Mouse (Mus musculus) heart, embryonic 12.5 days (tissue): ENCODE measurements around the gene Atg7. TPM values are rescaled to one million over a fixed set of nuclear protein-coding genes. Genes with fewer than 3 reads are reported as not detected.
A peak's percentile ranks its signal among the peaks of the same experiment; 100 is the strongest.

ENCODE experiments used
- ATAC-seq: fragments of 200-750 bp; cut with Nextera tagmentation; 2 replicates; pipeline ENCODE4 v1.8.0; 2017; ENCODE audit warnings: moderate TSS enrichment, moderate library complexity; ENCODE audit not compliant: insufficient number of reproducible peaks, low FRiP score
- H3K27ac ChIP-seq: fragments of 300-500 bp; sonication (generic); 2 replicates; pipeline ENCODE4 v1.5.1; 2016; ENCODE audit warnings: mild to moderate bottlenecking, moderate library complexity; ENCODE audit not compliant: poor library complexity, severe bottlenecking
- H3K27me3 ChIP-seq: fragments of 300-500 bp; sonication (generic); replicated peaks from 2 replicates; pipeline ENCODE4 v1.6.1; 2016; ENCODE audit warnings: mild to moderate bottlenecking, moderate library complexity
- H3K36me3 ChIP-seq: fragments of 300-500 bp; sonication (generic); 2 replicates; pipeline ENCODE4 v1.6.1; 2016; ENCODE audit warnings: mild to moderate bottlenecking, moderate library complexity
- H3K4me1 ChIP-seq: fragments of 300-500 bp; sonication (generic); replicated peaks from 2 replicates; pipeline ENCODE4 v1.6.1; 2016; ENCODE audit warnings: mild to moderate bottlenecking
- H3K4me2 ChIP-seq: fragments of 300-500 bp; sonication (generic); 2 replicates; pipeline ENCODE4 v1.6.1; 2016; ENCODE audit warnings: mild to moderate bottlenecking, moderate library complexity
- H3K4me3 ChIP-seq: fragments of 300-500 bp; sonication (generic); 2 replicates; pipeline ENCODE4 v1.5.1; 2016; ENCODE audit warnings: mild to moderate bottlenecking
- H3K9ac ChIP-seq: fragments of 300-500 bp; sonication (generic); 2 replicates; pipeline ENCODE4 v1.6.1; 2016; ENCODE audit warnings: mild to moderate bottlenecking, moderate library complexity
- H3K9me3 ChIP-seq: fragments of 300-500 bp; sonication (generic); replicated peaks from 2 replicates; pipeline ENCODE4 v1.6.1; 2016; ENCODE audit warnings: mild to moderate bottlenecking, moderate library complexity
- WGBS: fragments of 180-500 bp; shearing (Covaris S2); methylation state at CpG from one replicate; pipeline ENCODE4 v1.1.7; 2016; 5-methylcytosine and 5-hydroxymethylcytosine counted together
- polyA plus RNA-seq: library from polyadenylated mRNA; unstranded; fragments of >200 nt; fragmentation: Nextera tagmentation; extraction: Ambion mirVana; gene quantifications from 2 replicates; pipeline ENCODE4 v1.2.1, GENCODE M21; 2016

Atg7 gene
- polyA plus RNA-seq, 1 experiment from 2014 or later = 18.4 TPM

DNA sequence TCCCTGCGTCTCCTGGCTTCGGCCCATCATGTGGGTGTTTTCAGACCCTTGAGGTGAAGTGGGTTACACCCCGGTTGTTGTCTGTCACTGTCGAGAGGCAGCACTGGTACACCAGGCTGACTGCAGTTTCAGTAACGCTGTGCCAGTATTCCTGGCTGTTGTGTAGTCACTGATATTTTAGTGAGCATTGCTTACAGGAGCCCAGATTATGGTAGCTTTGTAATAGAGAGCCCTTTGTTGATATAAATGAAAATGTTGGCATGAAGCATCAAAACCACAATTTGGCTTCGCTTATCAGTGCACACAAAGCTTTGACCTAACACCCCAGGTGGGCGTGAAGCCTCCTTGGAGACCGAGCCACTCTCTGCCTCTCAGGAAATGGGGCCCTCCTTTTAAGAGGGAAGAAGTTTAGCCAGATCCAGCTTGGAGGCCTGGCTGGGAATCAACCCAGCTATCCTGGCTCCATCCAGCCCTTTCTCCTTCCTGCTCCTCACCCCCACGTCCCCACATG is 177.1 kb downstream of the Atg7 start:
- H3K9ac ChIP-seq = no peak overlapping the region
- peaks cover 7% of the 10 kb centered on the region; the same call in 1 of the 2 replicates for H3K27me3 ChIP-seq
- ATAC-seq = no peak
- H3K27ac ChIP-seq = peak overlapping the region; percentile 81
- H3K4me3 ChIP-seq = no peak overlapping the region
- no peak overlapping the region for H3K4me2 ChIP-seq
- 47% methylated on average over 9 of the region's 9 CpGs for WGBS
- peaks cover 8% of the 10 kb centered on the region for H3K9me3 ChIP-seq
- H3K36me3 ChIP-seq = no peaks in the 10 kb centered on the region
- H3K4me1 ChIP-seq = peaks cover 60% of the 10 kb centered on the region

DNA sequence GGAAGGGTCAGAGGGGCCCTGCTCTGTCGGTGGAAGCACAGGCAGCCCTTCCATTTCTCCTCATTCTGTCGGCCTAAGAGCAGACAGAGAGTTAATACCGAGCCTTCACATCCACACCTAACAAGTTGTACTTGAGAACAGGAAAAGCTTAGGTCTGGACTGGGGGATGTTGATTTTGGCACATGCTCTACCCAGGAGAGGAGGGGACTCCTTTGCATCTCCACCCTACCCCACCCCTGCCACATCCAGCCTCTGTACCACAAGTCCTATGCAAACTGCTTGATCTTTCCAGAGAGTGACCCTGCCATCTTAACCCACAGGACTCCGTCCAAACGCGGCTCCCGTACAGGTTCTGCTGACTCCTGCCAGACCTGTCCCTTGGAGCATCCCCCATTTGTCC is 178.7 kb downstream of the Atg7 start:
- peaks cover 59% of the 10 kb centered on the region for H3K4me1 ChIP-seq
- H3K4me2 ChIP-seq = no peak overlapping the region
- H3K36me3 ChIP-seq = no peaks in the 10 kb centered on the region
- H3K9ac ChIP-seq = no peak overlapping the region
- H3K9me3 ChIP-seq = peaks cover 6% of the 10 kb centered on the region; the same call in 1 of the 2 replicates
- peak overlapping the region; percentile 69 for H3K27ac ChIP-seq
- WGBS = 62% methylated on average over 7 of the region's 7 CpGs
- no peaks in the 10 kb centered on the region; the same call in 1 of the 2 replicates for H3K27me3 ChIP-seq
- no peak overlapping the region for H3K4me3 ChIP-seq
- peak; percentile 52 for ATAC-seq

DNA sequence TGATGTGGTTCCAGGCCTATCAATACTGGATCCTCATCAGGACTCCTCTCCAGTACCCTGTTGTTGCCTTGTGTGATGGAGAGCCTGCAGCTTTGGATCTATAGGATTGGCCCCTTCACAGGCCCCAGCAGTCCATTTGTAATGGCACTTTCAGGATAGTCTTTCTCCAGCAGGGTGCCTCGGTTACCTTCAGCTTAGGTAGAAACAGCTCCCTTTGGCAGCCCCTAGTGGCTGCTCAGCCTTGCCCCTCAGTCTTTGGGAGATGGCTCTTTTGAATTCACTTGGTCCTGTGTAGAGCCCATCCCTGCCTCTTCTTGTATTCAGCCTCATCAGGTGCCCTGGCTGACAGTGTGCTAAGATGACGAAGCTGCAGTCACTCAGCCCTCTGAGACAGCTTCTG is 184.0 kb downstream of the Atg7 start:
- 74% methylated on average over 2 of the region's 2 CpGs for WGBS
- no peak overlapping the region for H3K4me3 ChIP-seq
- H3K27ac ChIP-seq = no peak overlapping the region
- H3K36me3 ChIP-seq = no peaks in the 10 kb centered on the region
- H3K4me1 ChIP-seq = peaks cover 16% of the 10 kb centered on the region
- ATAC-seq = no peak
- no peaks in the 10 kb centered on the region for H3K27me3 ChIP-seq
- H3K4me2 ChIP-seq = no peak overlapping the region
- H3K9ac ChIP-seq = no peak overlapping the region
- peaks cover 6% of the 10 kb centered on the region; the same call in 1 of the 2 replicates for H3K9me3 ChIP-seq

DNA sequence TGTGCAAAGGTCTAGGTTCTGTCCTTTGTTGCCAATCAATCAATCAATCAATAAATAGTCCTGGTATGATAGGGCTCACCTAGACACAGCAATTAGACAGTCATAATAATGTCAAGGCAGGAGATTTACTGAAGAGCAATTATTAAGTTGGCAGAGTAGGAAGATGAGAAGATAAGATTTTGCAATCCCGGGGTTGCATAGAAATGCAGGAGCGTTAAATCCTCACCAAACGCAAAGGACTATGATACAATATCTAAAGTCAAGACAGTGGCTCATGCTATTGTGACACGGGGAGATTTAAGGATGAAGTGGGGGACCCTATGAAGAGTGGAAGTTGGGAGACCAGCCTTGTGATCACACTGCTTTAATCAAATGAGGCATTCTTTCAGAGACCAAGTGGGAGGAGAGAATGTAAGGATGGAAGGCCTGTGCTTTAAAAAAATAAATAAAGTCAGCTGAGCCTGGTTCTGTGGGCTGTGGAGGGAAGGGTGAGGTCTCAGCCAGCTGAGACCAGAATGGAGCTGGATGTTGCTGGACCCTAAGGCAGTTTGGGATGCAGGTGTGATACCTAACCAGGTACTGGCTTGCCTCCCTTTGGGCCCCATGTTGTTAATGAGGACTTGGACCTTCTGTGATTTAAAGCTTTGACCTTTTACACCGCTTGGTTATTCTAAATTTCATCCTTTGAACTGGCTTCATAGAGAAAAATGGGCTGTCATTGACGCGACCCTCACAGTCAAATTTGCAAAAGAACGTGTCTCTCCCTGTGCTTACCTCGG is 187.0 kb downstream of the Atg7 start:
- Histone ChIP-seq H3K9me3 (no peaks in the 10 kb centered on the region), H3K4me1 (peaks cover 33% of the 10 kb centered on the region), H3K4me2 (no peak overlapping the region), H3K4me3 (no peak overlapping the region), H3K36me3 (no peaks in the 10 kb centered on the region), H3K27ac (no peak overlapping the region), H3K9ac (no peak overlapping the region), H3K27me3 (no peaks in the 10 kb centered on the region)
- ATAC-seq = no peak
- whole genome bisulfite sequencing = 86% methylated on average over 9 of the region's 9 CpGs

DNA sequence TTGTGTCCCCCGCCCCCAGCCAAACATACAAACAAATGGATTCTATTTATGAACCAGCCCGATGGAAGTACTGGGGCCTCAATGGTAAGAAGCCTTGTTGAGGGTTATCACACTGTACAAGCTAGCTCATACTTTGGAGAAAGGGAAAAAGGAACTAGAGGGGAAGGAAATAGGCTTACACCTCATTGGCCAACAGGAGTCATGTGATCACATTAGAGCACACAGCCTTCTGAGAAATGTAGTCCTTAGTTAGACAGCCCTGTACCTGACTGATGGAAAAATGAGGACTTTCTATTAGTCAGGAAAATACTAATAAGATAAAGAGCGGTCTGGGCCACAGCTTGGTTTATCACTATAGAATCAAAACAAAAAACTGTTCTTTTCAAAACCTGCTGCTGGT is 188.9 kb downstream of the Atg7 start:
- no peaks in the 10 kb centered on the region for H3K9me3 ChIP-seq
- H3K27me3 ChIP-seq = no peaks in the 10 kb centered on the region
- H3K4me1 ChIP-seq = peaks cover 42% of the 10 kb centered on the region
- 70% methylated on average over 3 of the region's 3 CpGs for WGBS
- H3K9ac ChIP-seq = no peak overlapping the region
- ATAC-seq = no peak
- no peak overlapping the region for H3K4me2 ChIP-seq
- H3K27ac ChIP-seq = no peak overlapping the region; the same call in 1 of the 2 replicates
- H3K36me3 ChIP-seq = no peaks in the 10 kb centered on the region
- H3K4me3 ChIP-seq = no peak overlapping the region

DNA sequence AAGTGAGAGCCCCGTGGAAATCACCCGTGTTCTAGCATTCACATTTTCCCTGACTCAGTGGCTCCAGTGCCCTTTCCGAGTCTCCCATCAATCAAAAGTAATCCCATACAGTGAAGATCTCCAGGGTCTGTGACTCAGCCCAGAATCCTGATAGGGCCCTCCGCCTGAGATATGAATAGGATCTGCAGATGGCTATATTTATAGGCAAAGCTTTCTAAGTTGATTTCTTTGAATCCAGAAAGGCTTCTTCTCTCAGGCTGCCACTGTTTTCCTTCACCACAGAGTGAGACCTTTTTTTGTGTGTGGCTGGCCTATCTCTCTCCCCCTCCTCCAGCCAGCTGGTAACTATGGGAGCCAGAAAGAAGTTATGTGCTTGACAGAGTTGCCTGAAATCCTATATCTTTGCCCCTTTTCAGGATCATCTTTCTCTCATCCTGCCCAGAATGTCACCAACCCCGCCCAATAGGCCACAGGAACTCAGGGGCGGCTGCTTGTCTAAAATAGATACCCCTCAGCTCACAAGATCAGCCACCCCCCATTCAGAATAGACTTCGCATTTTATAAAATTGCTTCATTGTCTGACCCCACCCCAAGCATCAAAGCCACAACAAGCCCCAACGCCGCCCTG is 190.3 kb downstream of the Atg7 start:
- Histone ChIP-seq H3K36me3 (no peaks in the 10 kb centered on the region), H3K4me1 (peaks cover 52% of the 10 kb centered on the region), H3K27me3 (no peaks in the 10 kb centered on the region), H3K4me2 (no peak overlapping the region), H3K9ac (no peak overlapping the region), H3K4me3 (no peak overlapping the region), H3K9me3 (no peaks in the 10 kb centered on the region), H3K27ac (peak overlapping the region; percentile 48)
- 53% methylated on average over 9 of the region's 9 CpGs for WGBS
- no peak for ATAC-seq

DNA sequence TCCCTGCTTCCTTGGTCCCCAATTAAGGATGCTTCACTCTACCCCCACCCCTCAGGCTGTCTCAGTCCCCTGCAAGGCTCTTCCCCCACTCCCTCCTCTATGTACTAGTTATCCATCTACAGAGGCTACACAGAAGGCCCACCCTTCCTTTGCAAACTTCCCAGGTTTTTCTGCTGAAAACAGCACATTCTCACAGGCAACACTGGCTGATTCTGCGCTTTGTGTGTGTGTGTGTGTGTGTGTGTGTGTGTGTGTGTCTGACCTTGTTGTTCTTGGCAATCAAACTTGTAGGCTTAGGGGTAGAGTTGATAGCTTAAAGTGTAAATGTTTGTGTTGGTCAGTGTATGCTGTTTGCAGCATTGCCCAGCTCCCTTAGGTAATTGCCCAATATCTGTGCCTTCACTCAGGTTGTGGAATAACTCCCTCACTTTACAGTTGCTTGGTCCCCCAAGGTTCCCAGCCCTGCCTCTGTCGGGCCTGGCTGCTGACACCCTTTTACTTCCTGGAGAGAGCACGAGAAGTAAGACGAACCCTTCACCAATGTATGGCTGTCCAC is 191.0 kb downstream of the Atg7 start:
- Histone ChIP-seq H3K36me3 (no peaks in the 10 kb centered on the region), H3K4me1 (peaks cover 57% of the 10 kb centered on the region), H3K9me3 (0 out of 2 replicates have a peak, but pooled peaks cover 2% of the 10 kb centered on the region), H3K27ac (peak overlapping the region; percentile 48), H3K4me2 (no peak overlapping the region), H3K4me3 (no peak overlapping the region), H3K27me3 (no peaks in the 10 kb centered on the region), H3K9ac (no peak overlapping the region)
- peak; percentile 60 for ATAC-seq
- WGBS = 35% methylated on average over 4 of the region's 4 CpGs

DNA sequence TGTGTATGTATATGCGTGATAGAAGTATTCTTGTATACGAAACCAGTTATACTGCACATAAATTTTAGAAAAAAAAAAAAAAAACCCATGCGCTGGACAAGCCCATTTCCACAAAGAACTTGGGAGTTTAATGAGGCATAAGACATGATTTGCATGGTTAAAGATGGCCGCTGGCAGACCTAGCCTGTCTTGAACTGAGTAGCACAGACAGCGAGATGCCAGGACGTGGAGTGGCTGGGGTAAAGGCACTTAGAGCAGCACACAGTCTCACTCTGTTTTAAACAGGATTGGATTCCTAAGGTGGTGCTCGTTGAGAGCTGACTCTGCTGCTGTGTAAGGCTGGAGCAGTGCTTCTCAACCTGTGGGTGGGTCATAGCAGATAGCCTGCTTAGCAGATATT is 192.4 kb downstream of the Atg7 start:
- H3K4me3 ChIP-seq = no peak overlapping the region
- no peak for ATAC-seq
- no peak overlapping the region for H3K4me2 ChIP-seq
- H3K27ac ChIP-seq = no peak overlapping the region
- peaks cover 72% of the 10 kb centered on the region for H3K4me1 ChIP-seq
- H3K36me3 ChIP-seq = no peaks in the 10 kb centered on the region
- H3K9ac ChIP-seq = no peak overlapping the region
- 0 out of 2 replicates have a peak, but pooled peaks cover 2% of the 10 kb centered on the region for H3K9me3 ChIP-seq
- 83% methylated on average over 7 of the region's 7 CpGs for WGBS
- no peaks in the 10 kb centered on the region for H3K27me3 ChIP-seq

DNA sequence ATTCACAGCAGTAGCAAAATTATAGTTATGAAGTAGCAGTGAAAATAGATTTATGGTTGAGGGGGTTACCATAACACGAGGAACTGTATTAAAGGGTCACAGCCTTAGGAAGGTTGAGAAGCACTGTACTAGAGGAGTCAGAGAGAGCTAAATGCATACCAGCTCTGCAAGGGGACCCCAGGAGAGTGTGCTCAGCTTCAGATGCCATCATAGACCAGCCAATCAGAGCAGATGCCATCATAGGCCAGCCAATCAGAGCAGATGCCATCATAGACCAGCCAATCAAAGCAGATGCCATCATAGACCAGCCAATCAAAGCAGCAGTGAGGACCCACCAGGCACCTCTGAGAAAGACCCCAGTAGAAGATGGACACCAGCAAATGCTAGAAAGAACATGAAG is 192.9 kb downstream of the Atg7 start:
- Histone ChIP-seq H3K9ac (no peak overlapping the region), H3K27ac (no peak overlapping the region), H3K4me2 (no peak overlapping the region), H3K36me3 (no peaks in the 10 kb centered on the region), H3K9me3 (0 out of 2 replicates have a peak, but pooled peaks cover 2% of the 10 kb centered on the region), H3K27me3 (no peaks in the 10 kb centered on the region), H3K4me1 (peaks cover 76% of the 10 kb centered on the region), H3K4me3 (no peak overlapping the region)
- no peak for ATAC-seq
- WGBS = 84% methylated on average over 1 of the region's 1 CpGs

DNA sequence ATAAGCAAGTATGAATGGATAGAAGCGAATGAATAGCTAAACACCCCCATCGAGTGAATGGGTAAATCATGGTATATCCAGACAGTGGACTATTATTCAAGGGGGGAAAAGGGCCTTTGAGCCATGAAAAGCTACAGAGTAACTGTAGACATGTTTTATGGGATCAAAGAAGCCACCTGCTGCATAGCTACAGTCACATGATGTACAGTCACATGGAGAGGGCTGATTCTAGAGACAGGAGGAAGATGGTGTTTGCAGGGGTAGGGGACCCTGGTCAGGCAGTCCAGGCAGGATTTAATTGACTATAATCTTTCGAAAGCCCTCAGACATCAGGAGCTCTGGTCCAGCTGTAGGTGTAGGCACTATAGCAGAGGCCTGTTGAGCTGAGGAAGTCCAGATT is 193.5 kb downstream of the Atg7 start:
- Histone ChIP-seq H3K9me3 (0 out of 2 replicates have a peak, but pooled peaks cover 2% of the 10 kb centered on the region), H3K36me3 (no peaks in the 10 kb centered on the region), H3K4me2 (no peak overlapping the region), H3K4me3 (no peak overlapping the region), H3K27me3 (no peaks in the 10 kb centered on the region), H3K9ac (no peak overlapping the region), H3K27ac (0 out of 2 replicates have a peak overlapping the region, but pooled peaks have one; percentile 67), H3K4me1 (peaks cover 82% of the 10 kb centered on the region)
- ATAC-seq = no peak
- WGBS = 78% methylated on average over 3 of the region's 3 CpGs

DNA sequence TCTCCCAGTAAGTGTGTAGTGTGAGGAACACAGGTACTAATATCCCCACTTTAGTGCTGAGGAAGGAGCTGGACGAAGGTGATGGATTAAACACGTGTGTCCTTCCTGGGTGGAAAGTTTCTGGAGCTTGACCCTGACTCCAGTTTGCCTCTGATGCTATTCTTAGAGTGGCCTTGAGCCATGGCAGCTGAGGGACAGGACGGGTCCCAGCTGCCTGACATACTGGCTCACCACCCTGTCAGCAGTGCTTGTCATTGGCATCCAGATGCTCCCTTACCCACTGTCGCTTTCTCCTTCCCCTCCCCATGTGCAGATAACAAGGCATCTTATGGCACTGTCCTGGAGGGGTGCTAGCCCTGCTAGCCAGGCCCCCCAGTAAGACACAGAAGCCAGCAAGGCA is 196.0 kb downstream of the Atg7 start:
- ATAC-seq = no peak
- WGBS = 40% methylated on average over 4 of the region's 4 CpGs
- Histone ChIP-seq H3K27ac (peak overlapping the region; percentile 9; the same call in 1 of the 2 replicates), H3K9ac (no peak overlapping the region), H3K27me3 (no peaks in the 10 kb centered on the region), H3K9me3 (peaks cover 5% of the 10 kb centered on the region; the same call in 1 of the 2 replicates), H3K4me3 (no peak overlapping the region), H3K4me1 (peaks cover 67% of the 10 kb centered on the region), H3K4me2 (no peak overlapping the region), H3K36me3 (no peaks in the 10 kb centered on the region)
